Mouse (Mus musculus): ENCODE measurements around the gene Chrnb4.

GRCm38 (mm10) chr9:55058067-55058466 lies 9.5 kb upstream of the Chrnb4 start:
- no peak for TF ChIP-seq CTCF (IDR thresholded peaks at IDR 0.05; ENCODE audit: extremely low read depth, insufficient read length, insufficient replicate concordance, low read depth, low read length)
- no peak for TF ChIP-seq POLR2A (IDR thresholded peaks at IDR 0.05; ENCODE audit: low read depth, low read length)
